Mouse (Mus musculus): ENCODE measurements around the gene Dzip1. TPM values are rescaled to one million over a fixed set of nuclear protein-coding genes. Genes with fewer than 3 reads are reported as not detected.

Dzip1 gene
- polyA plus RNA-seq, 1 experiment from 2014 or later = 28.2 TPM

Other genes with a start within 250 kb of the Dzip1 start
- gene Abcc4, start 219.2 kb downstream of the Dzip1 start, polyA plus RNA-seq (2014; fragmentation: Nextera tagmentation; extraction: Ambion mirVana) = 4.2 and 4.4 TPM in 2 replicates
- gene Cldn10, start 137.6 kb downstream of the Dzip1 start, polyA plus RNA-seq (2014; fragmentation: Nextera tagmentation; extraction: Ambion mirVana) = 0.66 and 0.86 TPM in 2 replicates
- gene Dnajc3, start 12.5 kb upstream of the Dzip1 start, polyA plus RNA-seq (2014; fragmentation: Nextera tagmentation; extraction: Ambion mirVana) = 31.6 and 32.9 TPM in 2 replicates
- 15.1 and 17.8 TPM in 2 replicates for gene Uggt2, start 174.0 kb upstream of the Dzip1 start, polyA plus RNA-seq (2014; fragmentation: Nextera tagmentation; extraction: Ambion mirVana)
- 0.12 and 0.20 TPM in 2 replicates for gene Hs6st3, start 212.9 kb upstream of the Dzip1 start, polyA plus RNA-seq (2014; fragmentation: Nextera tagmentation; extraction: Ambion mirVana)

Measured in midbrain, embryonic 11.5 days (tissue).